Mouse (Mus musculus) cerebellum, adult 9-10 months (tissue): ENCODE data around the gene Ralgapa1.
"Not testable (repeated sequence)": the region's sequence is repeated elsewhere in the genome, so short reads cannot be mapped to it uniquely, and the experiment has no call there.

Experiments
- DNase-seq: peaks from one replicate; pipeline ENCODE4 v3.0.0; 2022

The Ralgapa1 gene

DNA sequence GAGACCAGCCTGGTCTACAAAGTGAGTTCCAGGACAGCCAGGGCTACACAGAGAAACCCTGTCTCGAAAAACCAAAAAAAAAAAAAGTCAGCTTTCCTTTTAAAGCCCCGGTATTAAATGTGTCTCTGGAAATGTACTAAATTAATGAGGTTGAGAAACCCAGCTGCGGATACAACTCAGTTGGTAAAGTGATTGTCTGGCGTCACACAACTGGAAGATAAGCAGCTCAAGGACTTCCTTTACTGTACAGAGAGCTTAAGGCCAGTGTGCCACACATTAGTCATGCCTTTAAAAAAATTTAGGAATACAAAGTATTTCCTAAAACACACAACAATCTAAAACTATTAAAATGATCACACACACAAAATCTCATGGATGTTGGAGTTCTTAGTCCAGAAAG, 22.2 kb downstream of the Ralgapa1 start:
- no peak for DNase-seq

DNA sequence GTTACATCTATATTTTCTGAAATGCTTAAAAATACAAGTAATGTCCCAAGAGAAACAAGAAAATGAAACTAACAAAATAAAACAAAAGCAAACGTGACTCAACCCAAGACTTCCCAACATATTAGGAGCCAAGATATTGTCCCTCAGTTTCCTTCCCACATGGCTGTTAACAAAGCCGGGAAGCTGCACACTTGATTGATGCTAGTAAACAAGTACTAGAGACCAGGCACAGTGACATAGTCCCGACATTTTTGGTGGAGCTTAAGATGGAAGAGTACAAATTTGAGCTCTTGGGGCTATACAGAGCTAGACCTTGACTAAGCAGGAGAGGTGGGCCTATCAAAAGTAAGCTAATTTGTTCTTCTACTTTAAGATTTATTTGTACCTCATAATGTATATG, 23.9 kb downstream of the Ralgapa1 start:
- DNase-seq = no peak

DNA sequence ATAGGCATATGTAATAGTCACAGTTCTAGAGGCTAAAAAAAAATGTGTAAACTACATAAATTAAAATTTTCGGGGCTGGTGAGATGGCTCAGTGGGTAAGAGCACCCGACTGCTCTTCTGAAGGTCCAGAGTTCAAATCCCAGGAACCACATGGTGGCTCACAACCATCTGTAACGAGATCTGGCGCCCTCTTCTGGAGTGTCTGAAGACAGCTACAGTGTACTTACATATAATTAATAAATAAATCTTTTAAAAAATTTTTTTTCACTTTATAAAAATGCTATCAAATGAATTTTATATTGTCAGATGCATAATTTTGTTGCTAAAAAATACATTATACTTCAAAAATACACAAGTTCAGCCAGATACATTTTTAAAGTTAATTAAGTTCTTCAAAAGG, 26.5 kb downstream of the Ralgapa1 start:
- not testable (repeated sequence) for DNase-seq

DNA sequence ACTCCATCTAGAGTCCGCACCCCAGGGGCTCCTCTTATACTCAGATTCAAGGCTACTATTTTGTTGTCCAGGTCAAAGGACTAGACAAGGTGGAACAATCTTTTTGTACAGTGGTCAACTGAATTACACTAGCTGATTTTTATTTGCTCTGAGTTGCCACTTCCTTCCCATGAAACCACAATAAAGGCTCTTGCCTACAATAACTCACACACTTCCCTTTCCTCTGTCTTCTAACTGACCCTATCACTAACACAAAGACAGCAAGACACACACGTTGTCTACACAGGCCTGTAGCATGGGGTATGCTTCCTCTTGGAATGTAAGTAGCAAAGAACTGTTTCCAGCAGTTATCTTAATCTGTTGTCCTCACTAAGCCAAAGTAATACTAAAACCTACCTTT, 35.7 kb downstream of the Ralgapa1 start:
- DNase-seq = no peak

DNA sequence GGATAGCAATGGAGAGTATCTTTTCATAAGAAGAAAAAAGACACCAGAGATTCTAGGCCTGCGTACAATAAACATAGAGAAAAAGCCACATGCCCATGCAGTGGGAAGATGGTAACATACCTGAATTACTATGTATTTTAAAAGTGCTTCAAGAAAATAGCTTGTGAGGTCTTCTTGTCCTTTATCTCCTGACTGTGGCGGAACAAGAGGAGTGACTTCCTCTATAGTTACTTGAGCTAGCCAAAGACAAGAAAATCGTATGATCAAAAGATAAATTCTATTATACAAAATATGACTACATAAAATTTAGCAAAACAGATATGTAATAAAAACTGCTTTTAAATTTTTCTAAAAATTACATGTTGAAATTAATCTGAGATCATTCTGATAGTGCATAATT, 38.3 kb downstream of the Ralgapa1 start:
- no peak for DNase-seq

DNA sequence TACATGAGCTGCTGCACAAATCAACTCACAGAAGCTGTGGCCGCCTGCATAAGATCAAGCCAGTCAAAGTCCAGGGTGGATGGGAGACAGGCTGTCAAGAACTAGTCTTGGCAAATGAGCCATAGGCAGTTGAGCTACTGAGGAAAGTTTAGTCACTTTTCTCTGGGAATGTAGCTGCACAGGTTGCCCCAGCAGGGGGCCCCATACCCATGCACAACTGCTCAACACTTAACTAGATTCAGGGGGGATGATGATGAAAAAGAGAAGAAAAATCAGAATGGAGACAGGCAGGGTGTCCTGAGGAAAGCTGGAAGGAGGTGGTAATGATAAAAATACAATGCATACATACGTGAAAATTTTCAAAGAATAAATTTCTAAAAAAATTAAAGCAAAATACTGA, 42.7 kb downstream of the Ralgapa1 start:
- DNase-seq = no peak

DNA sequence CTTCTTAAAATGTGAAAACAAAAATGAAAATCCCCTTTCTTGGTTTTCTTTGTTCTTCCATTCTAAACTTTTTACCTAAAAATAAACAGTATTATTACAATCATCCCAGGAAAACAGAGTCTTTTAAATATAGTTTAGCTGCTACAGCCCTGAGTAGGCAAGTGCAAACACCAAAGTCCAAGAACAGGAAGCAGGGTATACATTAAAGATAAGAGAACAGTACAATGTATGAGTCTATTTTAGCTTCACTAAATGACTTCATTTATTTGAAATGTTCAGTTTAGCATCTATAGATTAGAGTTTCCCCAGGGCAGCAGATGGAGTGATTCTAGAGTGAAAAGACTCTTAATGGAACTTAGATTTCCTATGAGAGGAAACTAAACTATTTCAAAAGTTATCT, 43.6 kb downstream of the Ralgapa1 start:
- no peak for DNase-seq

DNA sequence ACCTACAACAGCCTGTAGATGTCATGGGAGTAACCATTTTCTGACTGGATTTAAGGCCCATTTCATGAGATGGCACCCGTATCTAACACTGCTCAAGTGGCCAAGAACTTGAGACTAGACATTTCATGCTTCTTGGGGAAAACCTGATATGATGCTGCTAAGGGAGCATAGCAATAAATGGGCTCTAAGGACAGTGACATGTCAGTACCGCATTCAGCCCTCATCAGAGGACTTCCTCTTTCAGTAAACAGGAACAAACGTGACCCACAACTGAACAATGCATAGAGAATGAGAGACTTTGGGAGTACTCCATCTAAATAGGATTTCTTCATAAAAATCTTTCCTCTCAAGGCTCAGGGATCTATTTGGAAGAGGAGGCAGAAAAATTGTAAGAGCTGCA, 46.7 kb downstream of the Ralgapa1 start:
- no peak for DNase-seq

DNA sequence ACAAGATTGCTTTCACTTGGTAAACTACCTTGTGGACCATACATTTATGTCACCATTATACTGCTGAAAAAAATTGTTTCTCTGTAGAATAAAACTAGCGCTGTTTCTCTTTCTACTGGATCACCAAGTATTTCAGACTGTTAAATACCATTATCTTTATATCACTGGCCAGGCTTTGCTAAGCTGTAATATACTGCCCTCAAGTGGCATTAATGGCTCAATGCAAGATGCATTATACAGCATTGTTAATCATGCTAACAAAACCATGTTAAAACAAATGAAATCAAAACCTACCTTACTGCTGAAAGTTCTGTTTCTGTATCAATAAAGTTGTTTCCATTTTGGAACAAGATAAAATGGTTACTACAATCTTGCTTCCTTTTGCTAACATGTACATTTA, 100.6 kb downstream of the Ralgapa1 start:
- peak; percentile 18 for DNase-seq

DNA sequence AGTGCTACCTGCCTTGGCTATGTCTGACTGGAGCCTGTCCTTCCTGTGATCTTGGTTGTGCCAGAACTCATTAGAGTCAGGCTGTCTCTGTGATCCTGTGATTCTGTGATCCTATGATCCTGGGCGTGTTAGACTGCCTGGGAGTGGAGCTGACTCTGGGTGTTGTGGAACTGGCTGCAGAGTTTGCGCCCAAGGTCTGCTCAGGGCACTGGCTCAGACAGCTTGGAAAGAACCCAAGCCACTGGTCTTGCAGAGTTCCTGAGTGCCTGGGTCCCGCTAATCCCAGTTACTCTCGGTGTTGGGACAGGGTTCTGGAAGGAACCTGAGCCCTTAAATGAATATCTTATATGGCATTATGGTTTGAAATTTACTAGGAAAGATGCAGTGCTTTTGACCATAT, 115.1 kb downstream of the Ralgapa1 start:
- no peak for DNase-seq

DNA sequence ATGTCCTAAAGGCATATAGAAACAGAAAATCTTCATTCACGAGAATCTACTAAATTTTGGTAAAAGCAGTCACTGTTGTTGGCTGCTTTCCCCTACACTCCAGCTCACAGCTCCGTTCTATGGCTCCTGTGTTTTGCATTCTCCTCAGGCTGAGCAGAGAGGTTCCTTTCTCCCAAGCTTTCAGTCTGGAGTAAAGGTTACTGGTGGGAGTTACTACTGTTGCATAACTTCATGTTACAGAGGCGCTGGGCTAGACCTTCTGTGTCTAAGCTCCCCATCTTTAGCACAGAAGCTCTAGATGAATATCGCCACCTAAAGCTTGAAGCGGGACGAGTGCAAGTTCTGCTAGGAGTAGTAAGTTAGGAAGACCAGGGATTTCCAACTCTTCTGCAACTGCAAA, 154.3 kb downstream of the Ralgapa1 start:
- no peak for DNase-seq

DNA sequence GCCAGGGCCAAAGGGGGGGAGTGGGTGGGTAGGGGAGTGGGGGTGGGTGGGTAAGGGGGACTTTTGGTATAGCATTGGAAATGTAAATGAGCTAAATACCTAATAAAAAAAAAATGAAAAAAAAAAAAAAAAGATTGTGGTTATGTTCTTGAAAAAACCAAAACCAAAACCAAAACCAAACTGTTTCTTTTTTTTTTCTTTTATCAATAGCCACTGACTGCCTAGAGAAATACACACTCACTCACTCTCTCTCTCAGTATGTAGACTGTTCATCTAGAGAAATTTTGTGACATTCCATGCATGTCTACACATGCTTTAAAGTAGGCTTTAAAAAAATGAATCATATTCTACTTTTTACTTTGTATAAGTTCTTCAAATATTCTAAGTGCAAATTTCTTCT, 157.8 kb downstream of the Ralgapa1 start:
- not testable (repeated sequence) for DNase-seq

DNA sequence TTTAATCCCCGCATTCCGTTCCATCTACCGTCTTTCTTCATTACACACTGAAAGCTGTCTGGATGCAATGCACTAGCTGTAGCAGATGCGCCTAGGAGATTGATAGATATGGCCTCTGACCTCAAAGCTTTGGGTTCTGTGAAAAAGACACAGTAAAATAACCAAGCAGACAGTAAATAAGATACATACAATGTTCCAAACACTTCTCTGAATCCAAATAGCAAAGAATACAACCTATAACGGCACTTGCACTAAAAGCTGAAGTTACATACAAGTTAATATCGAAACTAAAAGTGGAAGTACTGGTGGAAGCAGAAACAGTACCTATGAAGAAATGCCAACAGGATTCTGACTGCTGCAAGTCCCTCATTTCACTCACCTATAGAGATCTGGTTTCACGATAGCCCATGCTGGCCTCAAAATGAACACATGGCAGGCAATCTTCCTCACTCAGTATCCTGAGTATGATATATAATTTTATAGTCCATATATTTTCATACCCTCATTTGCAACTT, 172.9 kb downstream of the Ralgapa1 start:
- no peak for DNase-seq

DNA sequence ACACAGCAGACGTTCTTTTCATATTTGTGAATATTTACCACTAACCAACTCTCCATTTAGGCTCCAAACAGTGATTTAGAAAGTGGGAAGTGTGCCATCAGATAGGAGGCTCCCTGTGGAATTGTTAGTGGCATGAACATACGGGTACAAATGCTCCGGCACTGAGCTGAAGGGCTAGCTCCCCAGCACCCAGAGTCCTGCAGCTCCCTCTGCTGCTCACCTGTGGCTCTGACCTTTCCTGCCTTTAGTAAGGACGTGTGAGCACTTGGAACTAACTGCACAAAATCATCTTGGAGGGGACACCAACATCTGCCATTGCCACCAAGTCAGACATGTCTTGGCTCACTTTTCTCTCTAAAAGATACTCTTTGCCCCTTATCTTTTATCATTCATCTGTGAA, 194.3 kb downstream of the Ralgapa1 start:
- DNase-seq = no peak

DNA sequence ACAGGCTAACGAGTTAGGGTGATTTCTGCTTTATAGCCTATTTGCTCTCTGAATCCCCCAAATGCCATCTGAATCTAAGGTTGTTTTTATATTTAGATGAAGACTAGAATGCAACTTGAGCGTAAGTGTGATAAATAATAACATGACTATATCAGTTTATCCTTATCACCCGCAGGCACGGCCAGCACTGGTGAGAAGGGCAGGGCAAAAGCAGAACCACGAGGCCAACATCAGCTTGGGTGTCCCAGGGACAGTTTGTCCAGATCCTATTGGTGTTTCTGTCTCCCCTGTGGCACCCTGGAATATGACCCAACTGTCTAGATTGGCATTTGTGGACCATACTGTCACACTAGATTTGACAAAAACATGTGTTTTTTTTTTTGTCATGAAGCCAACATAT, 197.7 kb downstream of the Ralgapa1 start:
- DNase-seq = no peak

DNA sequence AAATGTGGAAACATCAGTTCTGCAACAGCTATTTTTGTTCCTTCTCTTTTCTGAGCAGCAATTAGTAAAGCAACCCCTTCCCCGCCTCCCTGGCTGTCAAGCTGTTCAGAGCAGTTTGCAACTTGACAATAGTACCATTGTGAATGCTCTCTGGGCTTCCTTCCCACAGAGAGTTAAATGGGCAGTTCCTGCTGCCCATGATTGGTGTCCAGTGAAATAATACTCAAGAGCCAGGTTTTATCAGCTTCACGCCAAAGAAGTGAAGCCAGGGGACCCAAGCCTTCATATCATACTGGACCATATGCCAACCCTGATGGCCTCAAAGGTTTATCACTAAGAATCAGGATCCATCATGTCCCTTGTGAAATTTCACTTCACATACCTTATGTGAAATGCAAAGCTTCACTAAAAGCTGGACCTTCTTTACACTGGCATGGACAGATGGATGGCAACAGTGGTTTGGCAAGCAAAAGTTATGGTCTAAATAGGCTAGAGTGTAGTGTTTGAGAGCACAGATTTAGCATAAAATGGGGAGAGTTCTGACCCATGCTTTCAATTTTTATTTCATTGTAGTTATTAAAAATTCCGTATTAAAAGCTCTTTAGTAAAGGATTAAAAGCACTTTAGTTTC, 198.2 kb downstream of the Ralgapa1 start:
- no peak for DNase-seq

DNA sequence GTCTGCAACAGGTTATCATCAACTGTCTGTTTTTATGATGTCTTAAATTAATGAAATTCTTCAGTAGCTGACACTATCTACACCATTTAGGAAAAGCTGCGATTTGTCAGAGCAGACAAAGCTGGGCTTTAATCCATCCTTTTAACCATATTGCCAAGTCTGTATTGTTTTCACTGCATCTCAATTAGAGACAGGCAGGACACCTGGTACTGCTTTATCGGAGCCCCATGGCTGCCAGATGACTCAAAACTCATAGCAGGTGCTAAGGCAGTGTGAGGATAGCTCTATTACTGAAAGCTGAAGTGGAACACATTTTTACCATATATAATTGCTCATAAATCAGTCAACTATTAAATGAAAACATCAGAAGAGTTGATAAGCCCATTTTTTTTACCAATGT, 200.6 kb downstream of the Ralgapa1 start:
- peak; percentile 24 for DNase-seq

DNA sequence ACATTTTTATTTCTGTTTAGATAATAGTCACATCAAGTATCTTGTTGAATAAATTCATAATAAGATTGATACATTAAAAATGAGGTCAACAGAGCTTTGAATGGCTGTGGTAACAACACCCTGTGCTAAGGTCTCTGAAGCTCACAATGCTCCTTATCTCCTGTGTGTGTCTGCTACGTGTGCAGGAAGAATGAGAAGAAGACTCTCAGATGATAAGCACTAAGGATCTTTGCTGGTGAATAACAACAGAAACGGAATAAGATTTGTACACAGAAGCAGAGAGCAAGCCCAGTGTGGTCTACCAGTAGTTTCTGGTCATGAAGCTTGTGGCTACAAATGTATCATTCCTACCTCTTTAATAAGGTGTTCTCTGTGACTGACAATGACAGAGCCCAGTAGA, 210.2 kb downstream of the Ralgapa1 start:
- DNase-seq = no peak

DNA sequence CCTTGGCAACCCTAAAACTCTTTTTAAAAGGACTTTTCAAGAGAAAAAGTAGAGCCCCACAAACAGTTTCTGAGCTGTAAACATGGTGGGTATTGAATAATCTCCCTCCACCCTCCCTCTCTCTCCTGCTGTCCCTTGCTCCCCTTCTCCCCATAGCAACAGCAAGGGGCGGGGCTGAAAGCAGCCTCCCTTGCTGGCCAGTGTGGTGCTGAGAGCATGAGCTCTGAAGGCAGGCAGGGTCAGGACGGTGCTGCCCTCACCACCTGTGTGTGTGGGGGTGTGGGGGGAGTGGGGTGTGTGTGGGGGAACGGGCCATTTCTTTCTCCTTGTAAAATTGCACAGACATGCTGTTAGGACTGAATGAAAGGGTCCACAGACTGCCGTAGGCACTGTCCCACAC, 213.1 kb downstream of the Ralgapa1 start:
- DNase-seq = no peak

DNA sequence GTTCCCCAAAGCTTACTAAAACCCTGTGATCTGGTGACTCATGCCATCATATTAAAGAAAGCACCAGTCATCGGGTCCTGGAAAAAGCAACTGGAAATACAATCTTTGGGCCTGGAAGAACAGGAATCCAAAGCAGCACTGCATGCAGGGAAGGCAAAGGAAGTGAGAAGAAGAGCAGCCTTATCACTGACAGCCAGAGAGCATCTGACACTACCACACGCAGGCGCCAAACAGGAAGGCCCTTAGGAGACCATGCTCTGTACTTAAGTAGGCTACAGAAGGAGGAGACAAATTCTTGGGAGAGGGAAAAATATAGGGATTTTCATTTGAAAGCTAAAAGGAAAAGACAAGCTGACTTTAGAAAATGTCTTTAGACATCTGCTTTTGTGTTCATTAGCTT, 216.6 kb downstream of the Ralgapa1 start:
- DNase-seq = no peak

DNA sequence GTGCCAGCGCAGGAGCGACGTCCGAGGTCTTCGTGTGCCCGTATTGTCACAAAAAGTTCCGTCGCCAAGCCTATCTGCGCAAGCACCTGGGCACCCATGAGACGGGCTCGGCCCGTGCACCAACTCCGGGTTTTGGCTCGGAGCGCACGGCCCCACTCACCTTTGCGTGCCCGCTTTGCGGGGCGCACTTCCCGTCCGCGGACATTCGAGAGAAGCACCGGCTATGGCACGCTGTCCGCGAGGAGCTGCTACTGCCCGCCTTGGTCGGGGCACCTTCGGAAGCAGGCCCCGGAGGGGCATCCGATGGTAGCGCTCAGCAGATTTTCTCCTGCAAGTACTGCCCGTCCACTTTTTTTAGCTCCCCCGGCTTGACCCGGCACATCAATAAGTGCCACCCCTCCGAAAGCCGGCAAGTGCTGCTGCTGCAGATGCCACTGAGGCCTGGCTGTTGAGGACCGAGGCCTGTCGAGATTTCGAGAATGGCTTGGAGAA, 220.4 kb downstream of the Ralgapa1 start:
- DNase-seq = no peak

DNA sequence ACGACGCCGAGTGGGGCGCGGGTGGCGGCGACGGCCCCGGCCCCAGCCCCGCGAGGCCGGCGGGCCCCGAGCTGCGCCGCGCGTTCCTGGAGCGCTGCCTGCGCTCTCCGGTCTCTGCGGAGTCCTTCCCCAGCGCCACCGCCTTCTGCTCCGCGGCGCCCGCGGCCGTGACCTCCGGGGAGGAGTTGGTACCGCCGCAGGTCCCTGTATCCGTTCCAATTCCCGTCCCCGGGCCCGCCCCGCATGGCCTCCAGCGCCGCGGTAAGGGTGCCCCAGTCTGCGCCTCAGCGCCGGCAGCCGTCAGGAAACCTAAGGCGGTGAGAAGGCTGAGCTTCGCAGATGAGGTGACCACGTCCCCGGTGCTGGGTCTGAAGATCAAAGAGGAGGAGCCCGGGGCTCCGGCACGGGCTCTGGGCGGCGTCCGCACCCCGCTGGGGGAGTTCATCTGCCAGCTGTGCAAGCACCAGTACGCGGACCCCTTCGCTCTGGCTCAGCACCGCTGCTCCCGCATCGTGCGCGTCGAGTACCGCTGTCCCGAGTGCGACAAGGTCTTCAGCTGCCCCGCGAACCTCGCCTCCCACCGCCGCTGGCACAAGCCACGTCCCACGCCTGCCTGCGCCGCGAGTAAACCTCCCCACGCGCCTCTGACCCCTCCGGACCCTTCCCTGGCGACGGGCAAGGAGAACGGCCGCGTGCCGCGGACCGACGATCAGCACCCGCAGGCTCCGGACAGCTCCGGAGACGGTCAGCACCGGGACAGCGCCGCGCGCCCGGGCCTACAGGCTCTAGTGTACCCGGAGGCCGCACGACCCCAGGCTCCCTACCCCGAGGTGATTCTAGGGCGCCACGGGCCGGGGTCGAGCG, 221.1 kb downstream of the Ralgapa1 start:
- DNase-seq = no peak

DNA sequence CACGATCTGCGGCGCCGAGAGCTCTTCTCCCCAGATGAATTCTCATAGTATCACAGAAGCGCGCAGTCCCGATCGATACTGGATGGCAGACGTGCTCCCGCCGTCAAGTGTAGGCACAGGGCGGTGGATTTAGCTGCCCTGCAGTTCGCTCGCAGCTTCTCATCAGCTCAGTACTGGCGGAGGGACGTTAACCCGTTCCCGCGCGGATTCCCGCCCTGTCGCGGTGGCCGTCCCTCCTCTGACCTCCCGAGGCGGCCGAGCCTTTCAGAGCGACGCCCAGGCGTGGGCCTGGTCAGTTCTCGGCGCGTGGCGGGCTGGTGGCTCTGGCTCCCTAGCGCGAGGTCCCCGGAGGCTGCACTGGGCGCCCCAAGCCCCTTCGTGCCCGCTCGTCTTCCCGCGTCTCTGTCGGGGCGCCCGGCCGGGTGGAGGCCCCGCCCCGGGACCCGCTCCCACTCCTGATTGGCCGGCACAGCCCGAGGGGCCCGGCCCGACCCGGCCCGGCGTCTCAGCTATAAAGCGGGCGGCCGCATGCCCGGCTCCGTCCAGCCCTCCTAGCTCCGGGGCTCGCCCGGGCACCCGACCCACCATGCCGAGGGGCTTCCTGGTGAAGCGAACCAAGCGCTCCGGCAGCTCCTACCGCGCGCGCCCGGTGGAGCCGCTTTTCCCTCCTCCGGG, 221.9 kb downstream of the Ralgapa1 start, which contains the start of gene Insm2:
TSS of gene Insm2 (plus strand) at position 541 of the 675 bp plus-strand sequence.
- DNase-seq = no peak

DNA sequence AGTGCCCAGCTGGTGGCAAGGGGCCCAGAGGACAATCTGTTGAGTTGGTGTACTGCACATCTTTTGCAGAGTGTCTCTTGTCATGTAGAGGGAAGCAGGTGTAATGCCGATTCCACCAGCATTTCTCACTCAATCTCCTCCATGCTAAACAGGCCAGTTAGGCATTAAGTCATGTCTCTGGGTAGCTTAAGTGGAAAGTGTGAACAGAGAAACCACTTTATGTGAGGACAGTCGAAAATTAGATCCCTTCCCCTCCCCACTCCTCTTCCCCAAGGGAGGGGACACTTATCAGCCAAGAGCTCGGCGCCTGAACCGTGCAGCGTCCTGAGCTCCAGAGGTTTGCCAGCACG, 222.5 kb downstream of the Ralgapa1 start:
- DNase-seq = no peak
